Mouse (Mus musculus) olfactory bulb, adult 2 months (tissue): ENCODE results near the gene B3galnt2.

ENCODE experiments used
- CTCF ChIP-seq: fragments of 200-500 bp; IDR thresholded peaks from 2 replicates; pipeline ENCODE4 v1.5.1; 2012; ENCODE audit warnings: low read depth, mild to moderate bottlenecking, low read length, moderate library complexity; ENCODE audit not compliant: insufficient read depth
- POLR2A ChIP-seq: fragments of 200-500 bp; IDR thresholded peaks from 2 replicates; pipeline ENCODE4 v1.6.1; 2012; ENCODE audit warnings: mild to moderate bottlenecking, low read depth, low read length, moderate library complexity; ENCODE audit not compliant: insufficient read depth

- TF ChIP-seq CTCF (no peak), POLR2A (no peak)
Observed at GRCm38 (mm10) chr13:14035875-14036630, 81.8 kb downstream of the B3galnt2 start.
